In genomic region chr13:20556739-20557138, GRCm38 (mm10) we compare ENCODE assay signal across 23 mouse cellular contexts.
A peak's percentile ranks its signal among the peaks of the same experiment; 100 is the strongest.
DNase-seq lines count a peak whose midpoint lies in the region; ATAC-seq lines count a peak whose summit lies in the region.
"Had no signal": no experiment of that assay in that cellular context is flagged by ENCODE, and none has a peak within 500 bp of the region (broad histone marks: within the 10 kb centered on the region; RNA-seq: fewer than 3 reads in every experiment).

No protein-coding gene starts in this region.

- H3K36me3 ChIP-seq in hindbrain, embryonic 11.5 days (ENCODE audit: control insufficient read depth, insufficient read depth, low read length): no peaks in the 10 kb centered on the region
- no peaks in the 10 kb centered on the region for H3K36me3 ChIP-seq in hindbrain, embryonic 16.5 days (ENCODE audit: control insufficient read depth, insufficient read depth, low read length)
- H3K36me3 ChIP-seq in neural tube, embryonic 14.5 days (ENCODE audit: control insufficient read depth, insufficient read depth, low read length): no peaks in the 10 kb centered on the region
- no peaks in the 10 kb centered on the region for H3K36me3 ChIP-seq in neural tube, embryonic 15.5 days
- H3K36me3 ChIP-seq: embryonic facial prominence, embryonic 15.5 days; heart, embryonic 12.5 days; limb, embryonic 13.5 days; liver, embryonic 13.5 days; midbrain, embryonic 12.5 days had no signal

- H3K27me3 ChIP-seq in hindbrain, embryonic 11.5 days (ENCODE audit: control insufficient read depth, insufficient read depth, low read length): no peaks in the 10 kb centered on the region
- no peaks in the 10 kb centered on the region for H3K27me3 ChIP-seq in hindbrain, embryonic 16.5 days (replicated peaks; ENCODE audit: control insufficient read depth, insufficient read depth, low read length)
- no peaks in the 10 kb centered on the region for H3K27me3 ChIP-seq in neural tube, embryonic 14.5 days (ENCODE audit: control insufficient read depth, insufficient read depth, low read length)
- H3K27me3 ChIP-seq in neural tube, embryonic 15.5 days (replicated peaks): no peaks in the 10 kb centered on the region
- H3K27me3 ChIP-seq: CH12.LX; embryonic facial prominence, embryonic 15.5 days; heart, embryonic 12.5 days; limb, embryonic 13.5 days; liver, embryonic 13.5 days; midbrain, embryonic 12.5 days had no signal

- H3K9me3 ChIP-seq in hindbrain, embryonic 11.5 days (ENCODE audit: control insufficient read depth, low read length): no peaks in the 10 kb centered on the region
- no peaks in the 10 kb centered on the region for H3K9me3 ChIP-seq in hindbrain, embryonic 16.5 days (ENCODE audit: control insufficient read depth, low read length)
- H3K9me3 ChIP-seq in neural tube, embryonic 14.5 days (ENCODE audit: control insufficient read depth, low read length): no peaks in the 10 kb centered on the region
- no peaks in the 10 kb centered on the region for H3K9me3 ChIP-seq in neural tube, embryonic 15.5 days (replicated peaks)
- H3K9me3 ChIP-seq: embryonic facial prominence, embryonic 15.5 days; heart, embryonic 12.5 days; limb, embryonic 13.5 days; liver, embryonic 13.5 days; midbrain, embryonic 12.5 days had no signal

- H3K27ac ChIP-seq in hindbrain, embryonic 11.5 days (ENCODE audit: low read depth, low read length): no peak overlapping the region
- H3K27ac ChIP-seq in hindbrain, embryonic 16.5 days (ENCODE audit: low read depth, low read length): no peak overlapping the region
- H3K27ac ChIP-seq in neural tube, embryonic 14.5 days (ENCODE audit: low read depth, low read length): no peak overlapping the region
- H3K27ac ChIP-seq in neural tube, embryonic 15.5 days (replicated peaks): no peak overlapping the region
- H3K27ac ChIP-seq: embryonic facial prominence, embryonic 15.5 days; layer of hippocampus, adult 2 months; limb, embryonic 13.5 days; liver, embryonic 13.5 days; macrophage; midbrain, embryonic 12.5 days had no signal

- H3K4me3 ChIP-seq in hindbrain, embryonic 11.5 days (ENCODE audit: low read depth, low read length): no peak overlapping the region
- H3K4me3 ChIP-seq in hindbrain, embryonic 16.5 days (ENCODE audit: low read length): no peak overlapping the region
- no peak overlapping the region for H3K4me3 ChIP-seq in neural tube, embryonic 14.5 days (ENCODE audit: low read depth, low read length)
- no peak overlapping the region for H3K4me3 ChIP-seq in neural tube, embryonic 15.5 days (replicated peaks)
- H3K4me3 ChIP-seq: embryonic facial prominence, embryonic 15.5 days; heart, embryonic 12.5 days; layer of hippocampus, adult 2 months; limb, embryonic 13.5 days; liver, embryonic 13.5 days; midbrain, embryonic 12.5 days had no signal

- no peak overlapping the region for H3K4me2 ChIP-seq in hindbrain, embryonic 11.5 days (replicated peaks; ENCODE audit: low read depth, low read length)
- no peak overlapping the region for H3K4me2 ChIP-seq in hindbrain, embryonic 16.5 days (ENCODE audit: low read length)
- H3K4me2 ChIP-seq in neural tube, embryonic 14.5 days (ENCODE audit: low read depth, low read length): no peak overlapping the region
- no peak overlapping the region for H3K4me2 ChIP-seq in neural tube, embryonic 15.5 days
- H3K4me2 ChIP-seq: embryonic facial prominence, embryonic 15.5 days; heart, embryonic 12.5 days; limb, embryonic 13.5 days; liver, embryonic 13.5 days; lung, embryonic 14.5 days; midbrain, embryonic 12.5 days had no signal

- 0 out of 2 replicates have a peak, but pooled peaks have one; percentile 22 for ATAC-seq in hindbrain, embryonic 11.5 days (ENCODE audit: low FRiP score)
- no peak; the same call in 1 of the 2 replicates for ATAC-seq in hindbrain, embryonic 16.5 days
- ATAC-seq in neural tube, embryonic 14.5 days (ENCODE audit: low read depth): peak; percentile 29; the same call in 1 of the 2 replicates
- ATAC-seq in neural tube, embryonic 15.5 days (ENCODE audit: low FRiP score): no peak
- ATAC-seq in cerebellum, adult (ENCODE audit: insufficient number of reproducible peaks, low FRiP score, low TSS enrichment): no peak

- DNase-seq in hindbrain, embryonic 11.5 days (ENCODE audit: low spot score): no peak
- DNase-seq in large intestine, adult 2 months (ENCODE audit: low read depth, low spot score): peak; percentile 29
- DNase-seq in heart, adult 18-20 months: no peak
- DNase-seq: adrenal gland, postnatal 14 days; cerebellum, adult 11 months; cerebellum, postnatal 14 days; heart, postnatal 14 days; kidney, adult 18-20 months; kidney, postnatal 10 days; layer of hippocampus, postnatal 36 days; liver, embryonic 13.5 days; lung, embryonic 14.5 days had no signal

- H3K4me1 ChIP-seq in hindbrain, embryonic 11.5 days (replicated peaks; ENCODE audit: control insufficient read depth, insufficient read depth, low read length): no peaks in the 10 kb centered on the region
- no peaks in the 10 kb centered on the region for H3K4me1 ChIP-seq in hindbrain, embryonic 16.5 days (ENCODE audit: control insufficient read depth, insufficient read depth, low read depth, low read length)
- no peaks in the 10 kb centered on the region for H3K4me1 ChIP-seq in neural tube, embryonic 14.5 days (ENCODE audit: control insufficient read depth, insufficient read depth, low read length)
- H3K4me1 ChIP-seq in neural tube, embryonic 15.5 days: no peaks in the 10 kb centered on the region
- H3K4me1 ChIP-seq: embryonic facial prominence, embryonic 15.5 days; heart, embryonic 12.5 days; limb, embryonic 13.5 days; liver, embryonic 13.5 days; midbrain, embryonic 12.5 days had no signal

- WGBS in hindbrain, embryonic 11.5 days: 89% methylated on average over 10 of the region's 10 CpGs
- 81% methylated on average over 10 of the region's 10 CpGs for WGBS in hindbrain, embryonic 16.5 days
- 87% methylated on average over 10 of the region's 10 CpGs for WGBS in neural tube, embryonic 14.5 days
- 84% methylated on average over 10 of the region's 10 CpGs for WGBS in neural tube, embryonic 15.5 days
- WGBS in large intestine, adult 2 months: 45% methylated on average over 10 of the region's 10 CpGs

- H3K9ac ChIP-seq in hindbrain, embryonic 11.5 days (ENCODE audit: low read depth, low read length): no peak overlapping the region
- H3K9ac ChIP-seq in hindbrain, embryonic 16.5 days (ENCODE audit: low read depth, low read length): no peak overlapping the region
- H3K9ac ChIP-seq in neural tube, embryonic 14.5 days (replicated peaks; ENCODE audit: low read depth, low read length): no peak overlapping the region
- H3K9ac ChIP-seq in neural tube, embryonic 15.5 days (replicated peaks): no peak overlapping the region
- H3K9ac ChIP-seq: embryonic facial prominence, embryonic 15.5 days; heart, embryonic 12.5 days; limb, embryonic 13.5 days; liver, embryonic 13.5 days; lung, embryonic 14.5 days; midbrain, embryonic 12.5 days had no signal

Comparison
In these comparisons a context has a peak if more than half of its experiments do, and no peak if none do; other contexts are left out.
1. ATAC-seq: peak in hindbrain, embryonic 11.5 days (single experiment) and neural tube, embryonic 14.5 days (single experiment); none in hindbrain, embryonic 16.5 days (single experiment), neural tube, embryonic 15.5 days (single experiment) and cerebellum, adult (single experiment).